Mouse (Mus musculus): ENCODE data around the gene D730048I06Rik. TPM values are rescaled to one million over a fixed set of nuclear protein-coding genes. Genes with fewer than 3 reads are reported as not detected.
"Not testable (repeated sequence)": the region's sequence is repeated elsewhere in the genome, so short reads cannot be mapped to it uniquely, and the experiment has no call there.

D730048I06Rik gene
- not detected for total RNA-seq (2021)
- long read RNA-seq, experiment 1: 0 reads
- long read RNA-seq, experiment 2: 0 reads

GRCm38 (mm10) chr9:35790001-35790400 lies at the start of gene D730048I06Rik, which contains the start of gene Gm27235:
TSS of gene D730048I06Rik (minus strand) at chr9:35790112.
TSS of gene Gm27235 (minus strand) at chr9:35790101.
- DNase-seq: no peak

GRCm38 (mm10) chr9:35817881-35818280 lies 28.0 kb upstream of the D730048I06Rik start:
- DNase-seq: not testable (repeated sequence)

- no peak for DNase-seq
Observed at GRCm38 (mm10) chr9:35798146-35798545, 8.2 kb upstream of the D730048I06Rik start.

- DNase-seq: no peak
Observed at GRCm38 (mm10) chr9:35778009-35778408, 11.9 kb downstream of the D730048I06Rik start, which contains the start of gene Gm17727. TSS of gene Gm17727 (minus strand) at chr9:35778109.

GRCm38 (mm10) chr9:35756843-35757242 lies 33.1 kb downstream of the D730048I06Rik start:
- no peak for DNase-seq

GRCm38 (mm10) chr9:35740749-35741148 lies 49.2 kb downstream of the D730048I06Rik start, which contains the start of gene Gm17677:
TSS of gene Gm17677 (plus strand) at chr9:35741049.
- DNase-seq: no peak

Other genes starting within 250 kb of the D730048I06Rik start
- under 1 TPM; 0.56 to 0.79 TPM for gene Ddx25, start 231.6 kb downstream of the D730048I06Rik start, total RNA-seq (2021)
- gene Pus3, start 231.5 kb downstream of the D730048I06Rik start, total RNA-seq (2021): 10 to 100 TPM; 10.6 to 13.3 TPM
- gene Pate2, start 219.8 kb downstream of the D730048I06Rik start, total RNA-seq (2021): under 1 TPM; 0.16 to 0.60 TPM
- 1 to 10 TPM; 3.3 to 4.2 TPM for gene Hyls1, start 219.7 kb downstream of the D730048I06Rik start, total RNA-seq (2021)
- gene Pate4, start 178.2 kb downstream of the D730048I06Rik start, total RNA-seq (2021): not detected
- not detected for gene Pate3, start 141.9 kb downstream of the D730048I06Rik start, total RNA-seq (2021)
- gene Pate1, start 102.7 kb downstream of the D730048I06Rik start, total RNA-seq (2021): not detected
- gene Gm17677, start 49.1 kb downstream of the D730048I06Rik start, total RNA-seq (2021): not detected
- gene Gm17727, start 12.0 kb downstream of the D730048I06Rik start, total RNA-seq (2021): not detected
- gene Gm27235, start within 50 bp of the D730048I06Rik start, total RNA-seq (2021): not detected
- not detected for gene 9230110F15Rik, start 54.0 kb upstream of the D730048I06Rik start, total RNA-seq (2021)
- not detected for gene 9230113P08Rik, start 118.3 kb upstream of the D730048I06Rik start, total RNA-seq (2021)